Mouse (Mus musculus) heart, postnatal 0 days (tissue): ENCODE data around the gene D630023F18Rik. TPM values are rescaled to one million over a fixed set of nuclear protein-coding genes. Genes with fewer than 3 reads are reported as not detected.

Experiments
- ATAC-seq: fragments of 200-750 bp; cut with Nextera tagmentation; 2 replicates; pipeline ENCODE4 v1.8.0; 2017; ENCODE audit warnings: low read depth, moderate number of reproducible peaks, moderate library complexity; ENCODE audit not compliant: insufficient read depth
- DNase-seq: peaks from one replicate; pipeline ENCODE4 v3.0.0-alpha.2; 2016; ENCODE audit warnings: low spot score
- H3K27ac ChIP-seq: fragments of 300-500 bp; sonication (generic); 2 replicates; pipeline ENCODE4 v1.5.1; 2014; ENCODE audit warnings: low read depth, mild to moderate bottlenecking
- H3K27me3 ChIP-seq: fragments of 300-500 bp; sonication (generic); 2 replicates; pipeline ENCODE4 v1.6.1; 2014; ENCODE audit warnings: low read length, mixed read lengths; ENCODE audit not compliant: control insufficient read depth, insufficient read depth
- H3K36me3 ChIP-seq: fragments of 300-500 bp; sonication (generic); replicated peaks from 2 replicates; pipeline ENCODE4 v1.6.1; 2014; ENCODE audit warnings: low read length, mixed read lengths; ENCODE audit not compliant: control insufficient read depth, insufficient read depth
- H3K4me1 ChIP-seq: fragments of 300-500 bp; sonication (generic); 2 replicates; pipeline ENCODE4 v1.6.1; 2014; ENCODE audit warnings: antibody characterized with exemption; ENCODE audit not compliant: control insufficient read depth, insufficient read depth
- H3K4me2 ChIP-seq: fragments of 300-500 bp; sonication (generic); 2 replicates; pipeline ENCODE4 v1.6.1; 2014; ENCODE audit warnings: low read depth, mild to moderate bottlenecking, low read length, moderate library complexity
- H3K4me3 ChIP-seq: fragments of 300-500 bp; sonication (generic); 2 replicates; pipeline ENCODE4 v1.5.1; 2014; ENCODE audit warnings: low read depth, low read length
- H3K9ac ChIP-seq: fragments of 300-500 bp; sonication (generic); replicated peaks from 2 replicates; pipeline ENCODE4 v1.6.1; 2014; ENCODE audit warnings: low read depth, low read length, mixed read lengths
- H3K9me3 ChIP-seq: fragments of 300-500 bp; sonication (generic); replicated peaks from 2 replicates; pipeline ENCODE4 v1.6.1; 2016; ENCODE audit warnings: low read length; ENCODE audit not compliant: control insufficient read depth
- CTCF ChIP-seq: IDR thresholded peaks from 2 replicates; pipeline ENCODE4 v1.5.1; 2016; ENCODE audit warnings: antibody characterized with exemption, control low read depth, low read depth
- EP300 ChIP-seq: IDR thresholded peaks from 2 replicates; pipeline ENCODE4 v1.6.1; 2016; ENCODE audit warnings: antibody characterized with exemption, low read depth
- WGBS: fragments of 180-500 bp; shearing (Covaris S2); extraction: QIAGEN DNeasy Blood & Tissue Kit; methylation state at CpG from one replicate; pipeline ENCODE4 v1.1.7; 2014; 5-methylcytosine and 5-hydroxymethylcytosine counted together
- polyA plus RNA-seq: library from polyadenylated mRNA; unstranded; fragments of >200 nt; fragmentation: Nextera tagmentation; extraction: Ambion mirVana; gene quantifications from 2 replicates; pipeline ENCODE4 v1.2.1, GENCODE M21; 2015
- total RNA-seq: library from RNA; depleted of rRNA; stranded (reverse); fragments of >200 nt; gene quantifications from 2 replicates; pipeline ENCODE4 v1.2.3, GENCODE M21; 2014; ENCODE audit warnings: low replicate concordance

Gene D630023F18Rik
- total and polyA plus RNA-seq, 2 experiments from 2014 or later: not detected

DNA sequence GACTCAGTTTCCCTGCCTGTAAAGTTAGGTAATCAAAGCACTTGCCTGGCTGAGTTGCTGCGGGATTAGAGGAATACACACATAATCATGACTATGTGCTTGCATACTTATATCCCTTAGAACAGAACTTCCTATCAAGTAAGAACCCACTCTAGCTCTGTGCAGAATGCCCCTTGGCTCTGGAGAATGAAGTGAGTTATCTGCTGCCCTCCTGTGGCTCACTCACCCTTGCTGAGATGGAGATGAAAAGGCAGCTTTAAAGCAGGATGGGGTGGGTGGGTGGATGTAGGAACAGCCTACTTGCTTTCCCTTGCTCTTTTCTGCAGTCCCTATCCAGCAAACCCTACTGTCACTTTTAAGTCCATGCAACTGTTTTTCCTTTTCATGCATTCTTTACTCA lies 39.2 kb upstream of the D630023F18Rik start:
- TF ChIP-seq EP300: no peak
- no peak; the same call in 1 of the 2 replicates for TF ChIP-seq CTCF
- no peak overlapping the region for H3K4me3 ChIP-seq
- no peak overlapping the region for H3K9ac ChIP-seq
- peaks cover 88% of the 10 kb centered on the region for H3K36me3 ChIP-seq
- no peak for ATAC-seq
- no peak overlapping the region for H3K4me2 ChIP-seq
- H3K27ac ChIP-seq: no peak overlapping the region
- DNase-seq: no peak
- H3K9me3 ChIP-seq: no peaks in the 10 kb centered on the region
- no peaks in the 10 kb centered on the region for H3K4me1 ChIP-seq
- H3K27me3 ChIP-seq: no peaks in the 10 kb centered on the region
- 100% methylated on average over 1 of the region's 1 CpGs for WGBS

DNA sequence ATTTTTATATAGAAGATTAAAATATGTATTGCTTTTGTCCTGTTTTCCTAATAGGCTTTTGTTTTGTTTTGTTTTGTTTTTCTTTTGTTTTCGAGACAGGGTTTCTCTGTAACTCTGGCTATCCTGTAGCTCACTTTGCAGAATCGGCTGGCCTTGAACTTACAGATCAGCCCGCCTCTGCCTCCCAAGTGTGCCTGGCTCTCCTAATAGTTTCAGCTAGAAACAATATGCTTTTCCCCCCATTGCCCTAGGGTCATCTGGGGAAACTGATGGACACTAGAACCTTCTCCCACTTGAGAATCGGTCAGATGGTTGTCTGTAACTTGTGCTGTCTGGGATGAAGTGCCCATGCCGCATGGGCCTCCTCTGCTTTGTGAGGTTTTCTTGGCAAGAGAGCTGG lies 33.1 kb upstream of the D630023F18Rik start:
- DNase-seq (no peak), ATAC-seq (no peak)
- Histone ChIP-seq H3K4me3 (no peak overlapping the region), H3K36me3 (peaks cover 32% of the 10 kb centered on the region), H3K4me2 (no peak overlapping the region), H3K27me3 (no peaks in the 10 kb centered on the region), H3K27ac (no peak overlapping the region), H3K4me1 (no peaks in the 10 kb centered on the region), H3K9me3 (no peaks in the 10 kb centered on the region), H3K9ac (no peak overlapping the region)
- 93% methylated on average over 5 of the region's 5 CpGs for WGBS
- no peak for TF ChIP-seq EP300
- TF ChIP-seq CTCF: no peak

DNA sequence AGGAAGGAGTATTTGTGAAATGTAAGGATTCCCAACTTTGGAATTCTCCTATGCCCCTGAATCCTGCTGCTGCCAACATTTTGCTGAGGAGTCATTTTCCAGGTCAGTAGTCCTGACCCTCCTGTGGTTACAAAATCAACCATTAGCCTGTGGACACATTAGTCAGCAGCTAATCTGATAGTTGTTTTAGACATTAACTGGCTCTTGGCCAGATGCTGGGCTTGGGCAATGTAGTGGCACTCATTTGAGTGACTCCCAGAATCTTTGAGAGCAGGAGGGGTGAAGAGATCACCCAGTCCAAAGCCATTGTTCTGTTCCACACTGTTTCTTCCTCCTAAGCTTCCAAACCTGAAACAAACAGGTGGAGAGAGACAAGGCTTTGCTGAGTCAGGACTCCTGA lies 31.8 kb upstream of the D630023F18Rik start:
- no peaks in the 10 kb centered on the region for H3K27me3 ChIP-seq
- TF ChIP-seq EP300 (no peak), CTCF (no peak)
- DNase-seq: no peak
- no peak overlapping the region for H3K4me2 ChIP-seq
- no peaks in the 10 kb centered on the region for H3K4me1 ChIP-seq
- no peaks in the 10 kb centered on the region for H3K9me3 ChIP-seq
- no peak overlapping the region for H3K9ac ChIP-seq
- peaks cover 20% of the 10 kb centered on the region for H3K36me3 ChIP-seq
- no peak overlapping the region for H3K4me3 ChIP-seq
- no peak overlapping the region for H3K27ac ChIP-seq
- ATAC-seq: no peak

DNA sequence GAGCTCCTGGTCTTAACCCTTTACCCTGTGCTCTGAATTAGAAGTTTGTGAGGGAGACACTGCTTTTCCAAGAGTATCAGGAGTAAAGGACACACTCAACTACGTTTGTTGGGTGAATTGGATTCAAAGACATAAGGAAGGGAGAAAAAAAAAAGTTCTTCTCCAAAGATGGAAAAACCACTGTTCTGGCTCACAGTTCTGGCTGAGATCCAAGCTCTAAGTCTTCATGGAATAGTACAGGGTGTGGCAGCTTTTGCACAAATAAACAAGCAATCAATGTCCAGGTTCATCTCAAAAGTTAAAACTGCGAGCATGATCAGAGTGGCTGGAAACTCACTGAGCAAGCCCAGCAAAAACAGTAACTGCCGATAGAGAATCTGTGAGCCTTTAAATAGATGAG lies 25.0 kb upstream of the D630023F18Rik start:
- Histone ChIP-seq H3K4me1 (no peaks in the 10 kb centered on the region), H3K9me3 (no peaks in the 10 kb centered on the region), H3K27ac (no peak overlapping the region), H3K4me3 (no peak overlapping the region), H3K27me3 (no peaks in the 10 kb centered on the region), H3K36me3 (no peaks in the 10 kb centered on the region), H3K9ac (no peak overlapping the region), H3K4me2 (no peak overlapping the region)
- ATAC-seq: no peak
- TF ChIP-seq CTCF (no peak), EP300 (no peak)
- DNase-seq: no peak
- WGBS: 57% methylated on average over 3 of the region's 3 CpGs

DNA sequence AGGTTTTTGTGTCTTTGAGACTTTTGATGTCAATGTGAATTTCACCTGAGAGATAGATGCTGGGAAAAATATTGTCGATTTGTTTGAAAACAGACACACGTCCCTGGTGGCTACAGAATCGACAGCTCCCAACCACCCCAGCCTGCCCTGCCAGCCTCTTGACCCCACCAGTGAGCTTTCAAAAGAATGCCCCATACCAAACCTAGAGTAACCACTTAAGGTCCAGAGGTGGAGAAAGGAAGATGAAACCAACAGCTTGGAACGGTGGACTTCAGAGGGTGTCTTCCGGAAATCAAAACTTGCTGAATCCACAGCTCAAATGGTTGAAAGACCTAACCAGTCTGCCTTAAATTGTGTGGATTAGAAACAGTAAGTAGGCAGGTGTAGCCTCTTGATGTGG lies 24.3 kb upstream of the D630023F18Rik start:
- WGBS: 84% methylated on average over 5 of the region's 5 CpGs
- Histone ChIP-seq H3K4me3 (no peak overlapping the region), H3K9ac (no peak overlapping the region), H3K27me3 (no peaks in the 10 kb centered on the region), H3K9me3 (no peaks in the 10 kb centered on the region), H3K27ac (no peak overlapping the region), H3K4me1 (no peaks in the 10 kb centered on the region), H3K36me3 (no peaks in the 10 kb centered on the region), H3K4me2 (no peak overlapping the region)
- TF ChIP-seq EP300: no peak
- no peak for TF ChIP-seq CTCF
- DNase-seq: no peak
- ATAC-seq: no peak

DNA sequence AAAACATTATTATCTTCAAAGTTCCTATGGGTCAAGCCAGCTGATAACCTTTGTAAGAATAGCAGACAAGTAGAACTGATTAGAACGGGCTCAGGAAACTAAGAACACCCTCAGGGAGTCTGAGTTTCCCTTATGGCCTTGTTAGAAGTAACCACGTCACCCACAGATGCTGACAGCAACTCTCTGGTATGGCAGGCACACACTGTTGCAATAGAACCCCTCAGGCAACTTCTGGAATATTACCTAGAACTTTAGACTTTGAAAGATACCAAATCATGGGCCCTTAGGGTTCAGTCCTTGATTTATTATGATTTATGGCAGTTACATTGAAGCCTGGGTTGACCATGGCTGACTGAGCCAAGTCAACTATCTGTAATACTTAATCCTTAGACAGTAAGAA lies 23.6 kb upstream of the D630023F18Rik start:
- ATAC-seq (no peak), DNase-seq (no peak)
- H3K9me3 ChIP-seq: no peaks in the 10 kb centered on the region; the same call in 1 of the 2 replicates
- no peak overlapping the region for H3K4me2 ChIP-seq
- no peaks in the 10 kb centered on the region for H3K36me3 ChIP-seq
- H3K9ac ChIP-seq: no peak overlapping the region
- H3K4me3 ChIP-seq: no peak overlapping the region
- H3K4me1 ChIP-seq: no peaks in the 10 kb centered on the region
- H3K27me3 ChIP-seq: no peaks in the 10 kb centered on the region
- 19% methylated on average over 2 of the region's 2 CpGs for WGBS
- TF ChIP-seq EP300 (no peak), CTCF (no peak)
- no peak overlapping the region for H3K27ac ChIP-seq
